Mouse (Mus musculus): Measurements from ENCODE around the gene Tspoap1. TPM values are rescaled to one million over a fixed set of nuclear protein-coding genes. Genes with fewer than 3 reads are reported as not detected.

Tspoap1 gene
- 0.09 and 1.1 TPM in 2 replicates for total RNA-seq (2014; rRNA removed)
- polyA plus RNA-seq (2012; rRNA removed): 0.26 and 0.37 TPM in 2 replicates

- Histone ChIP-seq H3K79me2 (ENCODE audit: control insufficient read depth, insufficient read depth, low read length) (0 out of 2 replicates have a peak, but pooled peaks cover 3% of the 10 kb centered on the region), H3K9ac (ENCODE audit: low read depth, low read length) (no peak within 1 kb of the TSS), H3K4me3 (ENCODE audit: insufficient read depth, low read depth, low read length) (no peak within 1 kb of the TSS), H3K36me3 (ENCODE audit: control insufficient read depth, insufficient read depth, low read length) (no peaks in the 10 kb centered on the region), H3K27ac (replicated peaks; ENCODE audit: insufficient read depth, low read depth, low read length) (no peak within 1 kb of the TSS), H3K4me1 (ENCODE audit: control insufficient read depth, insufficient read depth, low read length) (peaks cover 7% of the 10 kb centered on the region; the same call in 1 of the 2 replicates), H3K27me3 (ENCODE audit: control insufficient read depth, insufficient read depth, low read length) (peaks cover 12% of the 10 kb centered on the region)
- DNase-seq (ENCODE audit: extremely low read depth, low read depth, low spot score): no peak
- 12% methylated on average over 23 of the region's 23 CpGs for WGBS
- TF ChIP-seq POLR2A (IDR thresholded peaks at IDR 0.05; ENCODE audit: extremely low read depth, insufficient read depth, low read length) (no peak), CTCF (IDR thresholded peaks at IDR 0.05; ENCODE audit: low read depth, low read length) (no peak)
Measured at GRCm38 (mm10) chr11:87760301-87761081, at the start of gene Tspoap1. Gene Tspoap1, plus strand, starts transcription at chr11:87760541.

GRCm38 (mm10) chr11:87712188-87712587 is 48.2 kb upstream of the Tspoap1 start:
- H3K79me2 ChIP-seq (ENCODE audit: control insufficient read depth, insufficient read depth, low read length): peaks cover 22% of the 10 kb centered on the region; the same call in 1 of the 2 replicates
- WGBS: 86% methylated on average over 4 of the region's 4 CpGs
- no peak overlapping the region for H3K9ac ChIP-seq (ENCODE audit: low read depth, low read length)
- DNase-seq (ENCODE audit: extremely low read depth, low read depth, low spot score): no peak
- TF ChIP-seq CTCF (IDR thresholded peaks at IDR 0.05; ENCODE audit: low read depth, low read length): no peak
- no peak for TF ChIP-seq POLR2A (IDR thresholded peaks at IDR 0.05; ENCODE audit: extremely low read depth, insufficient read depth, low read length)
- peaks cover 7% of the 10 kb centered on the region for H3K4me1 ChIP-seq (ENCODE audit: control insufficient read depth, insufficient read depth, low read length)
- H3K27ac ChIP-seq (replicated peaks; ENCODE audit: insufficient read depth, low read depth, low read length): no peak overlapping the region
- no peaks in the 10 kb centered on the region for H3K27me3 ChIP-seq (ENCODE audit: control insufficient read depth, insufficient read depth, low read length)
- no peak overlapping the region for H3K4me3 ChIP-seq (ENCODE audit: insufficient read depth, low read depth, low read length)
- H3K36me3 ChIP-seq (ENCODE audit: control insufficient read depth, insufficient read depth, low read length): no peaks in the 10 kb centered on the region

GRCm38 (mm10) chr11:87715999-87716398 is 44.3 kb upstream of the Tspoap1 start:
- no peak overlapping the region for H3K9ac ChIP-seq (ENCODE audit: low read depth, low read length)
- 83% methylated on average over 4 of the region's 4 CpGs for WGBS
- DNase-seq (ENCODE audit: extremely low read depth, low read depth, low spot score): peak; percentile 28
- H3K27me3 ChIP-seq (ENCODE audit: control insufficient read depth, insufficient read depth, low read length): no peaks in the 10 kb centered on the region
- H3K27ac ChIP-seq (replicated peaks; ENCODE audit: insufficient read depth, low read depth, low read length): no peak overlapping the region
- no peak overlapping the region for H3K4me3 ChIP-seq (ENCODE audit: insufficient read depth, low read depth, low read length)
- H3K36me3 ChIP-seq (ENCODE audit: control insufficient read depth, insufficient read depth, low read length): peaks cover 10% of the 10 kb centered on the region; the same call in 1 of the 2 replicates
- peaks cover 19% of the 10 kb centered on the region; the same call in 1 of the 2 replicates for H3K79me2 ChIP-seq (ENCODE audit: control insufficient read depth, insufficient read depth, low read length)
- TF ChIP-seq CTCF (IDR thresholded peaks at IDR 0.05; ENCODE audit: low read depth, low read length): no peak
- no peak for TF ChIP-seq POLR2A (IDR thresholded peaks at IDR 0.05; ENCODE audit: extremely low read depth, insufficient read depth, low read length)
- H3K4me1 ChIP-seq (ENCODE audit: control insufficient read depth, insufficient read depth, low read length): peaks cover 5% of the 10 kb centered on the region

- peaks cover 19% of the 10 kb centered on the region; the same call in 1 of the 2 replicates for H3K79me2 ChIP-seq (ENCODE audit: control insufficient read depth, insufficient read depth, low read length)
- peaks cover 10% of the 10 kb centered on the region; the same call in 1 of the 2 replicates for H3K36me3 ChIP-seq (ENCODE audit: control insufficient read depth, insufficient read depth, low read length)
- no peaks in the 10 kb centered on the region for H3K27me3 ChIP-seq (ENCODE audit: control insufficient read depth, insufficient read depth, low read length)
- DNase-seq (ENCODE audit: extremely low read depth, low read depth, low spot score): no peak
- H3K4me1 ChIP-seq (ENCODE audit: control insufficient read depth, insufficient read depth, low read length): no peaks in the 10 kb centered on the region
- no peak overlapping the region for H3K9ac ChIP-seq (ENCODE audit: low read depth, low read length)
- H3K27ac ChIP-seq (replicated peaks; ENCODE audit: insufficient read depth, low read depth, low read length): no peak overlapping the region
- H3K4me3 ChIP-seq (ENCODE audit: insufficient read depth, low read depth, low read length): no peak overlapping the region
- no peak for TF ChIP-seq POLR2A (IDR thresholded peaks at IDR 0.05; ENCODE audit: extremely low read depth, insufficient read depth, low read length)
- WGBS: 83% methylated on average over 7 of the region's 7 CpGs
Measured at GRCm38 (mm10) chr11:87719526-87719925, 40.8 kb upstream of the Tspoap1 start.

GRCm38 (mm10) chr11:87720324-87720723 is 40.0 kb upstream of the Tspoap1 start:
- Histone ChIP-seq H3K27me3 (ENCODE audit: control insufficient read depth, insufficient read depth, low read length) (no peaks in the 10 kb centered on the region), H3K36me3 (ENCODE audit: control insufficient read depth, insufficient read depth, low read length) (peaks cover 10% of the 10 kb centered on the region; the same call in 1 of the 2 replicates), H3K4me1 (ENCODE audit: control insufficient read depth, insufficient read depth, low read length) (no peaks in the 10 kb centered on the region), H3K79me2 (ENCODE audit: control insufficient read depth, insufficient read depth, low read length) (peaks cover 16% of the 10 kb centered on the region; the same call in 1 of the 2 replicates), H3K4me3 (ENCODE audit: insufficient read depth, low read depth, low read length) (no peak overlapping the region), H3K9ac (ENCODE audit: low read depth, low read length) (no peak overlapping the region), H3K27ac (replicated peaks; ENCODE audit: insufficient read depth, low read depth, low read length) (no peak overlapping the region)
- TF ChIP-seq CTCF (IDR thresholded peaks at IDR 0.05; ENCODE audit: low read depth, low read length): 0 out of 2 replicates have a peak, but pooled peaks have one; percentile 8
- no peak for TF ChIP-seq POLR2A (IDR thresholded peaks at IDR 0.05; ENCODE audit: extremely low read depth, insufficient read depth, low read length)
- DNase-seq (ENCODE audit: extremely low read depth, low read depth, low spot score): no peak
- WGBS: 85% methylated on average over 9 of the region's 9 CpGs

- TF ChIP-seq POLR2A (IDR thresholded peaks at IDR 0.05; ENCODE audit: extremely low read depth, insufficient read depth, low read length): no peak
- no peak for TF ChIP-seq CTCF (IDR thresholded peaks at IDR 0.05; ENCODE audit: low read depth, low read length)
- Histone ChIP-seq H3K4me3 (ENCODE audit: insufficient read depth, low read depth, low read length) (no peak overlapping the region), H3K4me1 (ENCODE audit: control insufficient read depth, insufficient read depth, low read length) (no peaks in the 10 kb centered on the region), H3K27me3 (ENCODE audit: control insufficient read depth, insufficient read depth, low read length) (no peaks in the 10 kb centered on the region), H3K36me3 (ENCODE audit: control insufficient read depth, insufficient read depth, low read length) (peaks cover 10% of the 10 kb centered on the region; the same call in 1 of the 2 replicates), H3K9ac (ENCODE audit: low read depth, low read length) (no peak overlapping the region), H3K79me2 (ENCODE audit: control insufficient read depth, insufficient read depth, low read length) (peaks cover 11% of the 10 kb centered on the region; the same call in 1 of the 2 replicates), H3K27ac (replicated peaks; ENCODE audit: insufficient read depth, low read depth, low read length) (no peak overlapping the region)
- no peak for DNase-seq (ENCODE audit: extremely low read depth, low read depth, low spot score)
- 87% methylated on average over 9 of the region's 9 CpGs for WGBS
Measured at GRCm38 (mm10) chr11:87720839-87721238, 39.5 kb upstream of the Tspoap1 start.
